Mouse (Mus musculus): ENCODE results near the gene Ildr1. TPM values are rescaled to one million over a fixed set of nuclear protein-coding genes. Genes with fewer than 3 reads are reported as not detected.

Ildr1 gene
- 0.80 TPM for polyA plus RNA-seq (2015; fragmentation: Illumina TruSeq; extraction: RNeasy Lipid Tissue Mini Kit (QIAGEN cat#74804); ENCODE audit: low read depth, low replicate concordance)

DNA sequence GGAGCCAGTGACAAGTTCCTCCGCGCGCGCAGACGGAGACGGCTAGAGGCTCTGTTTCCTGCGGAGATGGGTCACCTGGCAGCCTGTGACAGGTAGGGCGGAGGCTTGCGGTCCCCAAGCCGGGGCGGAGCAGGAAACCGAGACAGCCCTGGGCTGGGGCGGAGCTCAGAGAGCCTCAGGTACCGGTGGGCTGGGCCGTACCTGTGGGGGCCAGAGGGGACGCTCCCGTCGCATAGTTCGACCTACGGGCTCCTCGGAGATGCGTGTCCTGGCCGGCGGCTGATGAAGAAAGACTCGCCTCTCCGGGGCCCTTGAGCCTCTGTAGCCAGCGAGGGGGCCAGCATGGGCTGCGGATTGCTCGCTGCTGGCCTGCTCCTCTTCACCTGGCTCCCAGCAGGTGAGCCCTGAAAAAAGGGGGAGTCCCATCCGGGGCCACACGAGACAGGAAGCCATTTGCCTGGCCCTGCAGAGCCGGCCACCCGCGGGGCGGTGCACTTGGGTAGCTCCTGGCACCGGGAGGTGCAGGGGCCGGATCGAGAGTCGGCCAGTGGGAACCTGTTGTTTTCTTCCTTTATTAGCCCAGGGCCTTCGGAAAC is at the start of gene Ildr1:
Gene Ildr1, plus strand, starts transcription at position 161 of the 596 bp plus-strand sequence.

DNA sequence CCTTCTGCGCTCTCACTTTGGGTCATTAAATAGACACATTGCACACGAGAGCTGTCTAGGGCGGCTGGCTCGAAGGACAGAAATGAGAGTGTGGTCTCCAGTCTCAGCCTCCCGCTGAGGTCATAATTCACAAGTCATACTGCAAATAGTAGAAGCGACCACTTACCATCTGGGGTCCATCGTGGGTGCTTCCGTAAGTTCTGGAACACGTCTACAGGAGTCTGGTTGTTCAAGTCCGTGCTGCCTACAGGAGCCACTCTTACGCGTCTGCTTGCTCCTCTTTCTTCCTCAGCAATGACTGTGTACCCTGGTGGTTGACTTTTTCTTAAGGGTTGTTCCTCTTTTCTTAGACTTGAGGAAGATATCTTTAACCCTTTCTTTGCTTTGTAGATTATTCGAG is 28.0 kb upstream of the Ildr1 start, which contains the start of gene Cd86:
Gene Cd86, minus strand, starts transcription at position 300 of the 400 bp plus-strand sequence.

Other genes with a start within 250 kb of the Ildr1 start
- gene Stfa3, start 238.6 kb upstream of the Ildr1 start, polyA plus RNA-seq (2015; fragmentation: Illumina TruSeq; extraction: RNeasy Lipid Tissue Mini Kit (QIAGEN cat#74804); ENCODE audit: low read depth, low replicate concordance) = not detected
- 0.19 TPM for gene Casr, start 131.8 kb upstream of the Ildr1 start, polyA plus RNA-seq (2015; fragmentation: Illumina TruSeq; extraction: RNeasy Lipid Tissue Mini Kit (QIAGEN cat#74804); ENCODE audit: low read depth, low replicate concordance)
- 2.8 TPM for gene Cd86, start 27.9 kb upstream of the Ildr1 start, polyA plus RNA-seq (2015; fragmentation: Illumina TruSeq; extraction: RNeasy Lipid Tissue Mini Kit (QIAGEN cat#74804); ENCODE audit: low read depth, low replicate concordance)
- 33.7 TPM for gene Slc15a2, start 91.0 kb downstream of the Ildr1 start, polyA plus RNA-seq (2015; fragmentation: Illumina TruSeq; extraction: RNeasy Lipid Tissue Mini Kit (QIAGEN cat#74804); ENCODE audit: low read depth, low replicate concordance)
- 62.9 TPM for gene Iqcb1, start 134.4 kb downstream of the Ildr1 start, polyA plus RNA-seq (2015; fragmentation: Illumina TruSeq; extraction: RNeasy Lipid Tissue Mini Kit (QIAGEN cat#74804); ENCODE audit: low read depth, low replicate concordance)
- gene Eaf2, start 181.0 kb downstream of the Ildr1 start, polyA plus RNA-seq (2015; fragmentation: Illumina TruSeq; extraction: RNeasy Lipid Tissue Mini Kit (QIAGEN cat#74804); ENCODE audit: low read depth, low replicate concordance) = 1.4 TPM
- gene Golgb1, start 181.2 kb downstream of the Ildr1 start, polyA plus RNA-seq (2015; fragmentation: Illumina TruSeq; extraction: RNeasy Lipid Tissue Mini Kit (QIAGEN cat#74804); ENCODE audit: low read depth, low replicate concordance) = 25.8 TPM
- 4.7 TPM for gene Hcls1, start 241.0 kb downstream of the Ildr1 start, polyA plus RNA-seq (2015; fragmentation: Illumina TruSeq; extraction: RNeasy Lipid Tissue Mini Kit (QIAGEN cat#74804); ENCODE audit: low read depth, low replicate concordance)